Mouse (Mus musculus) Patski (cell line): ENCODE results near the gene Cpxm2. TPM values are rescaled to one million over a fixed set of nuclear protein-coding genes. Genes with fewer than 3 reads are reported as not detected.

ENCODE experiments used
- ATAC-seq: fragments of 100-300 bp; one replicate; pipeline ENCODE4 v1.8.0; 2021
- CTCF ChIA-PET: fragments of 350-600 bp; sonication (Branson Sonifier 250); formaldehyde crosslinking; loops from one replicate; lab custom pipeline; 2022; ENCODE audit warnings: inconsistent platforms; lab: Charles Lee
- POLR2A ChIA-PET: fragments of 350-600 bp; sonication (Branson Sonifier 250); formaldehyde crosslinking; loops from one replicate; lab custom pipeline; 2022; ENCODE audit warnings: antibody characterized with exemption, inconsistent platforms; lab: Charles Lee
- DNase-seq: peaks from one replicate; pipeline ENCODE4 v3.0.0-alpha.2; 2011; ENCODE audit warnings: low read depth, low spot score
- H3K27me3 ChIP-seq: fragments of 371-371 bp; one replicate; pipeline ENCODE4 v1.5.1; 2021
- CTCF ChIP-seq: fragments of 100-300 bp; IDR thresholded peaks from one replicate; pipeline ENCODE4 v1.5.1; 2021
- in situ Hi-C: fragments of 300-500 bp; cut with MboI; formaldehyde crosslinking; loops from 3 replicates; pipeline ENCODE4 v1.11.1; 2018; ENCODE audit warnings: low pct_unique_long_range_greater_than_20kb, mixed read lengths
- polyA plus RNA-seq: library from polyadenylated mRNA; unstranded; gene quantifications from one replicate; pipeline ENCODE4 v1.2.3, GENCODE M21; 2021

Gene Cpxm2
- polyA plus RNA-seq, 1 experiment from 2014 or later, result not detected

DNA sequence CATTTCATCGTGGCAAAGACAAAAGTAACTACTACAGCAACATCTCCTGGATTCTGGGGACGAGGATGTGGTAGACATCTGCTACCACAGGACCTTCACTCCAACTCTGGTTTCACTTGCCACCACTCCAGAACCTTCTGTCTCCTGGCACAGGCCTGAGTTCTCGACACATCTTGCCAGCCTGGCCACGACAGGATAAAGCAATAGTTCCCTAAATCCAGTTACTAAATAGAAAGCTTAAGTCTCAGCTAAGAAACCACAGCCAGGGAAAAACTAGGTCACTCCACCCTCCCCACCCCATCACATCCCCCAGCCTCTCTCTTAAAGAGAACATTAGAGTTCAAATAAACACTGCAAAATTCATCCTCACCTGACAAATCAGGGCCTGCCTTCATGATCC, 66.4 kb downstream of the Cpxm2 start:
- no peak for TF ChIP-seq CTCF
- ATAC-seq (no peak), DNase-seq (no peak)
- ChIA-PET CTCF (no interaction called here), POLR2A (no interaction called here)
- peaks cover 4% of the 10 kb centered on the region for H3K27me3 ChIP-seq
- in situ Hi-C loops, result no loop called here

DNA sequence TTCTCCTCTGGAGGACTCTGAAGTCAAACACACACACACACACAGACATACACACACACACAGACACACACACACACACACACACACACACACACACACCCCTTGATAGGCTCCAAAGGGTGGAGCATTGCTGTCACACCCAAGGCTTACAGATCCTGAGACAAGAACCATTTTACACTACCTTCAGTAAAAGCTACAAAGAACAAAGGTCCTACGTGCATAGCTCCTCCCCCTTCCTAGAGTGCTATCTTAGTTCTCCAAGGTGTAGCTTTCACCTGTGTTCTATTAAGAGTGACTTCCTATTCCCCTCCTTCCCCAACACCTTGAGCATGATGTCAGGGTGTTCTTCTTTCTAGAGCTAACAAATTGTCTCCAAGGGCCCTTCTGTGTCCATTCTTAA, 78.7 kb downstream of the Cpxm2 start:
- no peak for DNase-seq
- ChIA-PET CTCF (no interaction called here), POLR2A (no interaction called here)
- no peak for ATAC-seq
- no peaks in the 10 kb centered on the region for H3K27me3 ChIP-seq
- no peak for TF ChIP-seq CTCF
- in situ Hi-C loops, result no loop called here

DNA sequence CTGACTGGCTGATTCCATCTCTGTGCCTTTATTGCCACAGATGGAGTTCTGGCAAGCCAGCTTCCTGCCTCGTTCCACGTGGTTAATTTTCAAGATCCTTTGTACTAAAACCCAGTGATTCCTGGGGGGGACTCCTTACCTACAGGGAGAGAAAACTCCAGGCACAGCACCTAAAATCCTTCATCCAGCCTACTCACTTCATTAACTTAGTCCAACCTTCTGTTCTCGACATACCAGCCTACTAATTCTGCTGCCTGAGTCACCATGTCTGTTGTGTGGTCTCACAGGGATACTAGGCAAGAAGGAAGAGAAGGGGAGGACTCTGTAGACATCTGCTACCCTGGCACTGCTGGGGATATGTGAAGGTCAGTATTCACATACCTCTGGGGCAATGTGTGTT, 80.0 kb downstream of the Cpxm2 start:
- ChIA-PET POLR2A (no interaction called here), CTCF (no interaction called here)
- no peak for DNase-seq

GRCm38 (mm10) chr7:132070877-132071625, 83.5 kb downstream of the Cpxm2 start:
- POLR2A ChIA-PET, result no interaction called here
- no peak for ATAC-seq
- in situ Hi-C loops, result no loop called here
- CTCF ChIA-PET, result interaction anchor here (1.2 kb wide), 1 partner anchor 10 kb away, joined by 4 read pairs; no protein-coding TSS in a partner anchor
- DNase-seq, result no peak
- no peak for TF ChIP-seq CTCF
- H3K27me3 ChIP-seq, result no peaks in the 10 kb centered on the region

More for the DNA sequence above, 80.0 kb downstream of the Cpxm2 start:
- in situ Hi-C loops, result no loop called here
- no peak for TF ChIP-seq CTCF
- no peaks in the 10 kb centered on the region for H3K27me3 ChIP-seq
- ATAC-seq, result no peak

DNA sequence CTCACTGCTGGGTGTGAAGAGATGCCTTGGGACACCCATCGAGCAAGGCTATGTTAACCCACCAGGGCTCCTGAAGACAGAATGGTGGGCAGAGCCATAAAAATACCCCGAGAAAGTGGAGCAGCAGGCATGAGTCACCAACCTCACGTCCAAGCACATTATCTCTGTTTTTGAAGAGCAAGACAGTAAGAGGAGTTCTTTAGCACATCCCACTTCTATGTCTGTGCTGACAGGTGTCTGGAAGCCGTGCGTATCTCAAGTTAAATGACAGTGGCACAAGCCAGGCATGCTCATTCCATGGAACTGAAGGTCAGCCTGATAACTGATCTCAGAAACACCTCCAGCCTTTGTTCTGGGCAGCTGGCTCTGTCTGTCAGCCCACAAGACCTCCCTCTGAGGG, 86.6 kb downstream of the Cpxm2 start:
- no peak for TF ChIP-seq CTCF

GRCm38 (mm10) chr7:132067511-132067910, 87.0 kb downstream of the Cpxm2 start:
- ChIA-PET POLR2A (no interaction called here), CTCF (no interaction called here)
- in situ Hi-C loops, result no loop called here
- no peak for ATAC-seq
- TF ChIP-seq CTCF, result no peak
- no peak for DNase-seq
- no peaks in the 10 kb centered on the region for H3K27me3 ChIP-seq

More for the DNA sequence above, 86.6 kb downstream of the Cpxm2 start:
- DNase-seq, result no peak
- no peak for ATAC-seq
- POLR2A ChIA-PET, result no interaction called here
- in situ Hi-C loops, result no loop called here
- CTCF ChIA-PET, result no interaction called here
- no peaks in the 10 kb centered on the region for H3K27me3 ChIP-seq

- TF ChIP-seq CTCF, result no peak
- ChIA-PET POLR2A (interaction anchor here (0.6 kb wide), 1 partner anchor 468 kb away, joined by 3 read pairs; no protein-coding TSS in a partner anchor), CTCF (no interaction called here)
- no peaks in the 10 kb centered on the region for H3K27me3 ChIP-seq
- in situ Hi-C loops, result no loop called here
- ATAC-seq, result no peak
- DNase-seq, result no peak
Measured at GRCm38 (mm10) chr7:132060116-132060515, 94.4 kb downstream of the Cpxm2 start.

DNA sequence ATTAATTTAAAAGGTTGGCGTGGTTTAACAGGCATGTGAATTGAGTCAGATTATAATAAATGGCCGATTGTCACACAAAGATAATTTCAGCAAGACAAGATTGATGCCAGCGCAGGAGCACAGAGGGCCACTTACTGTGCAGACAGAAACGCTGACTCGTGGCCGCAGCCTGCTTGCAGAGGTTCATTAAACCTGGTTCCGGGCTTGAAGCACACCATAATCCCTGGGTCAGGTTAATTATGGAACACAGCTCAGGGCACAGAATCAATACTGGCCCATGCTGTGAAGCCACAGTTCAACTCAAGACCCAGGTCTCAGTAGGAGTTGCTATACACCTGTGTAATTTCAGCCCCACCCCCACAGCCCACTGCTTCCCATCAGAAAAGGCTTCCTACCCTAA, 98.0 kb downstream of the Cpxm2 start:
- POLR2A ChIA-PET, result no interaction called here

GRCm38 (mm10) chr7:132046662-132047061, 107.9 kb downstream of the Cpxm2 start:
- in situ Hi-C loops, result no loop called here
- ChIA-PET CTCF (no interaction called here), POLR2A (no interaction called here)
- DNase-seq (no peak), ATAC-seq (no peak)
- no peaks in the 10 kb centered on the region for H3K27me3 ChIP-seq
- no peak for TF ChIP-seq CTCF

More for the DNA sequence above, 98.0 kb downstream of the Cpxm2 start:
- CTCF ChIA-PET, result no interaction called here
- ATAC-seq (no peak), DNase-seq (no peak)
- in situ Hi-C loops, result no loop called here
- no peak for TF ChIP-seq CTCF
- H3K27me3 ChIP-seq, result no peaks in the 10 kb centered on the region

- in situ Hi-C loops, result no loop called here
- ChIA-PET CTCF (no interaction called here), POLR2A (no interaction called here)
- H3K27me3 ChIP-seq, result peaks cover 5% of the 10 kb centered on the region
- DNase-seq (no peak), ATAC-seq (no peak)
- TF ChIP-seq CTCF, result no peak
Measured at GRCm38 (mm10) chr7:132031940-132032531, 122.5 kb downstream of the Cpxm2 start.

GRCm38 (mm10) chr7:132026671-132027070, 127.9 kb downstream of the Cpxm2 start:
- ATAC-seq (no peak), DNase-seq (no peak)
- ChIA-PET CTCF (no interaction called here), POLR2A (no interaction called here)
- in situ Hi-C loops, result no loop called here
- no peak for TF ChIP-seq CTCF
- H3K27me3 ChIP-seq, result peaks cover 5% of the 10 kb centered on the region
